Mouse (Mus musculus) intestine, embryonic 15.5 days (tissue): ENCODE data around the gene Pdcd7. TPM values are rescaled to one million over a fixed set of nuclear protein-coding genes. Genes with fewer than 3 reads are reported as not detected.

Source experiments
- ATAC-seq: fragments of 200-750 bp; cut with Nextera tagmentation; 2 replicates; pipeline ENCODE4 v1.8.0; 2017; ENCODE audit warnings: moderate TSS enrichment, moderate library complexity
- H3K27ac ChIP-seq: fragments of 300-500 bp; sonication (generic); 2 replicates; pipeline ENCODE4 v1.5.1; 2015; ENCODE audit warnings: mild to moderate bottlenecking, inconsistent platforms
- H3K27me3 ChIP-seq: fragments of 300-500 bp; sonication (generic); replicated peaks from 2 replicates; pipeline ENCODE4 v1.6.1; 2015; ENCODE audit warnings: inconsistent platforms
- H3K36me3 ChIP-seq: fragments of 300-500 bp; sonication (generic); 2 replicates; pipeline ENCODE4 v1.6.1; 2015; ENCODE audit warnings: inconsistent platforms
- H3K4me1 ChIP-seq: fragments of 300-500 bp; sonication (generic); replicated peaks from 2 replicates; pipeline ENCODE4 v1.6.1; 2015; ENCODE audit warnings: inconsistent platforms
- H3K4me2 ChIP-seq: fragments of 300-500 bp; sonication (generic); replicated peaks from 2 replicates; pipeline ENCODE4 v1.6.1; 2015; ENCODE audit warnings: mild to moderate bottlenecking, inconsistent platforms
- H3K4me3 ChIP-seq: fragments of 300-500 bp; sonication (generic); replicated peaks from 2 replicates; pipeline ENCODE4 v1.5.1; 2015; ENCODE audit warnings: inconsistent platforms
- H3K9ac ChIP-seq: fragments of 300-500 bp; sonication (generic); 2 replicates; pipeline ENCODE4 v1.6.1; 2015; ENCODE audit warnings: inconsistent platforms
- H3K9me3 ChIP-seq: fragments of 300-500 bp; sonication (generic); 2 replicates; pipeline ENCODE4 v1.6.1; 2016; ENCODE audit warnings: inconsistent platforms
- WGBS: fragments of 180-500 bp; shearing (Covaris S2); methylation state at CpG from one replicate; pipeline ENCODE4 v1.1.7; 2015; 5-methylcytosine and 5-hydroxymethylcytosine counted together
- polyA plus RNA-seq: library from polyadenylated mRNA; unstranded; fragments of >200 nt; fragmentation: Nextera tagmentation; extraction: Ambion mirVana; gene quantifications from 2 replicates; pipeline ENCODE4 v1.2.1, GENCODE M21; 2015

Pdcd7 gene
- polyA plus RNA-seq, 1 experiment from 2014 or later = 8.7 TPM

DNA sequence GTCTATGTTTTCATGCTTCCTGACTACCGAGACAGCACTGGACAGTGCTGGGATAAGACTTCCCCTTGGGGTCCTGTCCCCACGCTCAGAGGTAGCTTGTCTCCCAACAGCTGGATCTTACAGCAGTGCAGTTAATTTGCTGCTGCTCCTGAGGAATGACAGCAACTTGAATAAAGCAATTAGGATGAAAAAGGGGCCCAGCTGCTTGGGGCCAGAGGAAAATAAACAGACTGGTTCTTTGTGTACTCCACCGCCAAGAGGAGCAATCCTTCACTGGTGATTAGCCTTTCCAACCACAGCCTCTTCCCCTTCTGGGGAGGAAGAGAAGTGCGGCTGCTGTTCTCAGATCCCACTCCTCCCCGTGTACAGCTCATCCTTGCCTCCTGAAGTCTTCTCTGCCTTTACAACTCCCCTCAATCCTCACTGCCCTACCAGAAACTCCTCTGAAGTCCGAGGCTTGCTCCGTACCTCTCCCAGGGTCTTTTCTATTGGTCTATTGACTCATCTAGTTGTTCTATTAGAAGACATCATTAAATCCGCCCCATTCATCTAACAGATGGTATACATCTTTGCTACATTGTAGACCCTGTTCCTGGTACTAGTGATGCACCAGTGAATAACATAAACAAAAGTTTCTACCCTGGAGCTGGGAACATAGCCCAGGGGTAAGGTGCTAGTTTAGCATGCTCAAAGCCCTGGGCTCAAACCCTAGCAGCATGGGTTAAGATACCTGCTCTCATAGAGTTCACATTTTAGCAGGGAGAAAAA is 40.7 kb downstream of the Pdcd7 start:
- Histone ChIP-seq H3K27me3 (peaks cover 71% of the 10 kb centered on the region), H3K4me1 (peaks cover 12% of the 10 kb centered on the region), H3K4me2 (no peak overlapping the region), H3K36me3 (no peaks in the 10 kb centered on the region), H3K9me3 (no peaks in the 10 kb centered on the region), H3K9ac (no peak overlapping the region), H3K4me3 (no peak overlapping the region), H3K27ac (no peak overlapping the region)
- WGBS = 15% methylated on average over 8 of the region's 8 CpGs
- ATAC-seq = peak; percentile 39; the same call in 1 of the 2 replicates

GRCm38 (mm10) chr9:65390752-65391612 is 45.1 kb downstream of the Pdcd7 start:
- peaks cover 66% of the 10 kb centered on the region for H3K27me3 ChIP-seq
- H3K9me3 ChIP-seq = no peaks in the 10 kb centered on the region
- H3K9ac ChIP-seq = peak overlapping the region; percentile 35
- H3K4me1 ChIP-seq = peaks cover 12% of the 10 kb centered on the region
- peak; percentile 60 for ATAC-seq
- peak overlapping the region; percentile 44 for H3K4me3 ChIP-seq
- no peak overlapping the region for H3K27ac ChIP-seq
- H3K36me3 ChIP-seq = no peaks in the 10 kb centered on the region
- H3K4me2 ChIP-seq = peak overlapping the region; percentile 76
- 14% methylated on average over 96 of the region's 96 CpGs for WGBS

- WGBS = 33% methylated on average over 8 of the region's 8 CpGs
- peak within 1 kb of the TSS; percentile 35 for H3K9ac ChIP-seq
- peak within 1 kb of the TSS; percentile 76 for H3K4me2 ChIP-seq
- no peaks in the 10 kb centered on the region for H3K9me3 ChIP-seq
- no peak within 1 kb of the TSS for H3K27ac ChIP-seq
- H3K4me3 ChIP-seq = peak within 1 kb of the TSS; percentile 44
- ATAC-seq = no peak
- peaks cover 68% of the 10 kb centered on the region for H3K27me3 ChIP-seq
- peaks cover 16% of the 10 kb centered on the region for H3K4me1 ChIP-seq
- no peaks in the 10 kb centered on the region for H3K36me3 ChIP-seq
Measured at GRCm38 (mm10) chr9:65391613-65391964, 45.7 kb downstream of the Pdcd7 start, which contains the start of gene Kbtbd13. Gene Kbtbd13 (minus strand): TSS chr9:65391652.

GRCm38 (mm10) chr9:65392638-65393364 is 46.9 kb downstream of the Pdcd7 start:
- no peak overlapping the region for H3K4me2 ChIP-seq
- no peak for ATAC-seq
- H3K9me3 ChIP-seq = no peaks in the 10 kb centered on the region
- no peaks in the 10 kb centered on the region for H3K36me3 ChIP-seq
- H3K4me1 ChIP-seq = peaks cover 16% of the 10 kb centered on the region
- no peak overlapping the region for H3K4me3 ChIP-seq
- WGBS = 29% methylated on average over 6 of the region's 6 CpGs
- no peak overlapping the region for H3K27ac ChIP-seq
- no peak overlapping the region for H3K9ac ChIP-seq
- H3K27me3 ChIP-seq = peaks cover 72% of the 10 kb centered on the region

DNA sequence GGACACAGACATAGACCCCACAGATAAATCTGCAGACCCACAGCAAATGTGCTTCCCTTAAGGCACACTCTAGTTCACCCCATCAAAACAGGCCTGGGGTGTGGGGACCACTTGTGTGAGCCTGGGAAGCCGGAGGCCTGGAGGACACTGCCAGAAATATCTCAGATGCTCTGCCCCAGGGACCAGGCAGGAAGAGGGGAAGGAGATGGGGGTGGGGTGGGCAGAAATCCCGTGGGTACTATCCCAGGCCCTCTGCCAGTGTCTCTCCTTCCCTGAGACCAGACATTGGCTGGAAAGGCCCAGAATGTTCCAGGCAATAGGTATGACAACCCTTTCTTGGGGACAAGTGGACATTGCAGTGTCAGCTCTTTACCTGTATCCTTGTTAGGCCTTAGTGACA is 47.7 kb downstream of the Pdcd7 start:
- Histone ChIP-seq H3K36me3 (no peaks in the 10 kb centered on the region), H3K4me3 (no peak overlapping the region), H3K27ac (no peak overlapping the region), H3K9ac (no peak overlapping the region), H3K4me1 (peaks cover 23% of the 10 kb centered on the region), H3K27me3 (peaks cover 72% of the 10 kb centered on the region), H3K9me3 (no peaks in the 10 kb centered on the region), H3K4me2 (no peak overlapping the region)
- 20% methylated on average over 2 of the region's 2 CpGs for WGBS
- no peak for ATAC-seq

- Histone ChIP-seq H3K27ac (no peak overlapping the region), H3K36me3 (no peaks in the 10 kb centered on the region), H3K27me3 (peaks cover 64% of the 10 kb centered on the region), H3K4me3 (no peak overlapping the region), H3K4me1 (peaks cover 23% of the 10 kb centered on the region), H3K4me2 (no peak overlapping the region), H3K9me3 (no peaks in the 10 kb centered on the region), H3K9ac (no peak overlapping the region)
- 54% methylated on average over 2 of the region's 2 CpGs for WGBS
- ATAC-seq = peak; percentile 37; the same call in 1 of the 2 replicates
Measured at GRCm38 (mm10) chr9:65394360-65394759, 48.5 kb downstream of the Pdcd7 start.

DNA sequence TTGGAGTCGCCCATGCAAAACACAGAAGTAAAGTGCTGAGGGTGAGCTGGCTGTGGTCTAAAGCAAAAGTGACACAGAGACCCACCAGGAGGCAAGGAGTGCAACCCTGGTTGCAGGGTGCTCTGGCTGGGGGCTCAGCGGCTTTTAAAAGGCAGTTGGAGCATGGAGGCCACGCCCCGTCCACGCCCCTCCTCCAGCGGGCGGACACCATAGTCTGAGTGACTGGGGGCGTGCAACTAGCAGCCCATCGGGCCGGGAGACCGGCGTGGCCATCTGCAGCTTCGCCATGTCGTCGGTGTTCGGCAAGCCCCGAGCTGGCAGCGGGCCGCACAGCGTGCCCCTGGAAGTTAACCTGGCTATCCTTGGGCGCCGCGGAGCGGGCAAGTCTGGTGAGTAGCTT is 52.4 kb downstream of the Pdcd7 start, which contains the start of gene Rasl12:
Gene Rasl12, plus strand, starts transcription at position 228 of the 400 bp plus-strand sequence.
- Histone ChIP-seq H3K9me3 (no peaks in the 10 kb centered on the region), H3K27me3 (peaks cover 40% of the 10 kb centered on the region), H3K4me3 (peak within 1 kb of the TSS; percentile 45), H3K27ac (no peak within 1 kb of the TSS), H3K36me3 (no peaks in the 10 kb centered on the region), H3K9ac (peak within 1 kb of the TSS; percentile 37; the same call in 1 of the 2 replicates), H3K4me1 (peaks cover 14% of the 10 kb centered on the region), H3K4me2 (peak within 1 kb of the TSS; percentile 85)
- under 1% methylated on average over 24 of the region's 24 CpGs for WGBS
- peak; percentile 79 for ATAC-seq

GRCm38 (mm10) chr9:65399934-65400333 is 54.0 kb downstream of the Pdcd7 start:
- Histone ChIP-seq H3K27me3 (peaks cover 37% of the 10 kb centered on the region), H3K4me1 (peaks cover 11% of the 10 kb centered on the region), H3K4me2 (no peak overlapping the region), H3K4me3 (no peak overlapping the region), H3K27ac (no peak overlapping the region), H3K9ac (no peak overlapping the region), H3K36me3 (no peaks in the 10 kb centered on the region), H3K9me3 (no peaks in the 10 kb centered on the region)
- no peak for ATAC-seq
- 84% methylated on average over 6 of the region's 6 CpGs for WGBS

- Histone ChIP-seq H3K4me1 (no peaks in the 10 kb centered on the region), H3K4me3 (no peak overlapping the region), H3K4me2 (no peak overlapping the region), H3K36me3 (no peaks in the 10 kb centered on the region), H3K27me3 (peaks cover 11% of the 10 kb centered on the region; the same call in 1 of the 2 replicates), H3K27ac (no peak overlapping the region), H3K9ac (no peak overlapping the region), H3K9me3 (no peaks in the 10 kb centered on the region)
- ATAC-seq = no peak
- 67% methylated on average over 15 of the region's 15 CpGs for WGBS
Measured at GRCm38 (mm10) chr9:65404331-65405183, 58.7 kb downstream of the Pdcd7 start.

GRCm38 (mm10) chr9:65405184-65405449 is 59.2 kb downstream of the Pdcd7 start:
- H3K27me3 ChIP-seq = peaks cover 11% of the 10 kb centered on the region; the same call in 1 of the 2 replicates

DNA sequence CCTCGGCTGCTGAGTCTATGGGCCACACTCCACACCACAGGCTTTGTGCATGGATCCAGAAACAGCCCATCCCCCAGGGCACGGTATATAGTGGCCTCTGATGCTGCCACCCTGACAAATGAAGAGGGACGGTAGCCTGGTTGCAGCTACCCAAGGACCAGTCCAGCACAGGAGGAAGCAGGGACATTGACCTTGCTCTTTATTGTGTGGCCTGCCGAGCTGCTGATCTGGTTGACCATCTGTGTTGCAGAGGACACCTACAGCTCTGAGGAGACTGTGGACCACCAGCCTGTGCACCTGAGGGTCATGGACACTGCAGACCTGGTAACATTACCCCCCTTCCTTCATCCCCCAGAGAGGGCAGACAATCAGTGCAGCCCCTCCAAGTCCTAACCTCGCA is 61.4 kb downstream of the Pdcd7 start:
- no peak for ATAC-seq
- no peak overlapping the region for H3K4me2 ChIP-seq
- H3K27me3 ChIP-seq = peaks cover 4% of the 10 kb centered on the region; the same call in 1 of the 2 replicates
- no peaks in the 10 kb centered on the region for H3K4me1 ChIP-seq
- H3K9me3 ChIP-seq = no peaks in the 10 kb centered on the region
- H3K27ac ChIP-seq = no peak overlapping the region
- no peaks in the 10 kb centered on the region for H3K36me3 ChIP-seq
- no peak overlapping the region for H3K9ac ChIP-seq
- WGBS = 83% methylated on average over 5 of the region's 5 CpGs
- H3K4me3 ChIP-seq = no peak overlapping the region

More at GRCm38 (mm10) chr9:65405184-65405449, 59.2 kb downstream of the Pdcd7 start:
- 72% methylated on average over 2 of the region's 2 CpGs for WGBS
- H3K36me3 ChIP-seq = no peaks in the 10 kb centered on the region
- H3K4me3 ChIP-seq = no peak overlapping the region
- ATAC-seq = no peak
- no peaks in the 10 kb centered on the region for H3K4me1 ChIP-seq
- H3K4me2 ChIP-seq = no peak overlapping the region
- H3K27ac ChIP-seq = no peak overlapping the region
- H3K9ac ChIP-seq = no peak overlapping the region
- H3K9me3 ChIP-seq = no peaks in the 10 kb centered on the region
